Mouse (Mus musculus): ENCODE measurements around the gene Calcoco1. TPM values are rescaled to one million over a fixed set of nuclear protein-coding genes. Genes with fewer than 3 reads are reported as not detected.

Gene Calcoco1
- total RNA-seq (2017) = 21.2 and 23.2 TPM in 2 replicates

DNA sequence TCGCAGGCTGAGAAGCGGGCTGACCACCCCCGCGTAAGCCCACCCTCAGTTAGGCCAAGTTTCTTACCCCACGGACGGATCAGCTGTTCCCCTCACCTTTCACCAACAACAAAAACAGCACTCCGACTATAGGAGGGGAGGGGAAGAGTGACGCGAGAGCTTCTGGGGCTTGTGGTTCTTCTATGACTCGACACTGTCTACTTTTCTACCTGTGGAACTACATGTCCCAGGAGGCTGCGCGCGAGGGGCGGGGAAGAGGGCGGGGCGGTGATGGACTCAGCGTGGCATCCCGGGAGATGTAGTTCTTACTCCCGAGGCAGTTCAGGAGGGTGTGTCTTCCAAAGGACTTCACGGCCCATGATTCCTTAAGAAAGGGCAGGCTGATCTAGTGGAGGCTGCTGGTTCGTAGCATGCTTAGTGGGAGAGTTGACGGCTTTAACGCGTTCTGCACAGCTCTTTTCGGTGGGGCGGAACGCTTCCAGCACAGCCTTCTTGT is at the start of gene Calcoco1:
TSS of gene Calcoco1 (minus strand) at position 199 of the 496 bp plus-strand sequence.
- peak; percentile 99 for ATAC-seq (replicated peaks; ENCODE audit: low read depth, poor library complexity, severe bottlenecking)

DNA sequence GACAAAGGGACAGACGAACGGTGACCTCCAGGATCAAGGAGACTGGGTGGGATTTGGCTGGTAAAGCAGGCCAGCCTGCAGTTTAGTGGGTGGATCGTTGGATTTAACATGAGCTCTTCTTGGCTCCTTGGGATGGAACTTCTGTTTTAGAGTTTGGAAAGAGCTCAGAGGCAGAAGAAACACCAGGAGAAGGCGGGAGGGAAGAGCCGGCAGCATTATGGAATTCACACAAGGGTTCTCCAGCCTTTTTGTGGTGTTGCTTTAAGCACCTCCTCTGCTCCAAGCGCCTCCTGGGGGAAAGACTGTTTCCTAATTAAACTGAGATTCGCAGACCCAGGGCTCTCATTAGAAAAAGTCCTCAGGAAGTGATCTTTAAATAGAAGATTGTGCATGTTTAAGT is 48.9 kb upstream of the Calcoco1 start:
- ATAC-seq (replicated peaks; ENCODE audit: low read depth, poor library complexity, severe bottlenecking) = no peak

DNA sequence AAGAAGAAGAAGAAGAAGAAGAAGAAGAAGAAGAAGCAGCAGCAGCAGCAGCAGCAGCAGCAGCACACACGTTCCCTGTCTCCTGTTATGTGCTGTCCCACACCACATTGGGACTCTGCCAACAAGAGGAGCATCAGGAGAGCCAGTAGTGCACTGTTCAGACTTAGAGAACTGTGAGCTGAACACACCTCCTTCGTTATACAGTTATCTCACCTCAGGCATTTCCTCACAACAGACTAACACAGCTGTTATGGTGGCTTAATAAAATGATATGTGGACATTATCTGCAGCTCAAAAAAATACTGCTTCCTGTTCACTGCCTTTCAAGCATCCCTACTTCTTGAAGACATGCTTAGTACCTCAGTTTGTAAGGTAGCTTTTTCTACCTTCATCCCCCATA is 43.2 kb upstream of the Calcoco1 start:
- ATAC-seq (replicated peaks; ENCODE audit: low read depth, poor library complexity, severe bottlenecking) = no peak

DNA sequence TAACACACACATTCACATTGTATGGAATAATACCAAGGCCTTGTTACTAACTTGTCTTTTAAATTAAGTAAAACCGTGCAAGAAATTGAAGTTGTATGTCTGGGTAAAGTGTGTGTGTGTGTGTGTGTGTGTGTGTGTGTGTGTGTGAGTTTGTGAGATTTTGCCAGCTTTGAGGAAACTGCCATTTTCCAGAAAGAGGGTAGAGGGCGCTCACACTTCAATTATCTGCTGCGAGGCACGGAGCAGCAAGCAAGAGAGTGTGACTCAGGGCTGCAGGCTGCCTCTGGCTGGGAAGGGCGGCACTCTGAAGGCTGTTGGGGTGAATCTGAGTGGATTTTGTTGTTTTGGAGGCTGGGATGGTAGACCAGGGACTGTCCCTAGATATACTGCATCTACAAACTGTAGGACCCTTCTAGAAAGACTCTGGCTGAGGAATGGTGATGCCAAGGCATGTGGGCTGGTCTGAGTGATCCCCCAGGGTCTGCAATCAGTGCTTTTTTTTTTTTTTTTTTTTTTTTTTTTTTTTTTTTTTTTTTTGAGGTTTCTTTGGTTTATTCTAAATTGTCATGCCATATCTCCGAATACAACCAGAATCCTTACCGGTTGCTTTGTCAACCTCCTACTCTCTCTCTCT is 39.9 kb upstream of the Calcoco1 start:
- ATAC-seq (replicated peaks; ENCODE audit: low read depth, poor library complexity, severe bottlenecking) = peak; percentile 96

DNA sequence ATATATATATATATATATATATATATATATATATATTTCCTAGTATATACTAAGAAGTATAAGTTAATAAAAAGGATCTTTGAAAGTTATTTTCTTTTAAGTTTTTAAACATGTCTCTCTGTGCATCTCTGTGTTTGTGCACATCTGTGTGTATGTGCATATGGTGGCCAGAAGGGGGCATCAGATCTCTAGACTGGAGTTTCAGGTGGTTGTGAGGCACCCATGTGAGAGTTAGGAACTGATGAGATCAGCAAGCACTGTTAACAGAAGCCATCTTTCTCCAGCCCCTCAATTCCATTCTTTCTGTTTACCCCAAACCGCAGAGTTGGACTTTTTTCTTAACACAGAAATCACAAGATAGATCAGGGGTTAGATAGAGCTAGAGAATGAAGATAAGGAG is 35.7 kb upstream of the Calcoco1 start:
- ATAC-seq (replicated peaks; ENCODE audit: low read depth, poor library complexity, severe bottlenecking) = no peak

DNA sequence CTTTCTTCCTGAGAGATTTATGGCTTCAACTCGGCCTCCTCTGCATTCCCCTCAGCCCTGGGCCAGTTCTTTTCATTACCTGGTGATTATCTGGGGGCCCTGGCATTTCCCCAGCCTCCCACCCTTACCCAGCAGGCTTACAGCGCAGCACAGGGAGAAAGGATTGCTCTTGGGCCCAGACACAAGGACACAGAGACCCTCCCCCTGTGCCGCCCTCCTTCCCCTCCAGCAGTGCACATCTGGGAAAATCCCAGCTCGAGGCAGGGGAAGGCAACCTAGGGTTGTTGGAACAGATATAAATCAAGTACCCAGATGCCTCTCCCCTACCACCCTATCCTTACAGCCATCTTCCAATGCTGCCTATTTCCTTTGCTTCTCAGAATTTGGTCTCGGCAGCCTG is 33.1 kb upstream of the Calcoco1 start:
- ATAC-seq (replicated peaks; ENCODE audit: low read depth, poor library complexity, severe bottlenecking) = no peak

DNA sequence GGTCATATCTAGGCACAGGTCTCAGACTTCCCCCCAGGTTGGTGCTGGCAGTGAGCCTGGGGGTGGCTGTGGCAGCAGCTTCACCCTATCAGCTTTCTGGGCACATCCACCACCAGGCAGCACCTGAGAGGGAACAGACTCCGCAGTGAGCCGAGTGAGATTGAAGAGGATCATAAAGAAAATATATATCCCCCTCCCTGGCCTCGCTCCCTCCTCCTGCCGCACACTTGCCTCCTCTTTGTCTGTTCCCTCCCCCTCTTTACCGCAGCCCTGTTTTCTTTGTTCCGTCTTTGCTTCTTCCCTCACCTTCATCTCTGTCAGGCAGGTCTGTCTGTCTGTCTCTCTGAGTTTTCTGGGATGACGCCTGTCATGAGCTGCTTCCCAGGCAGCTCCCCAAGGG is 32.4 kb upstream of the Calcoco1 start:
- no peak for ATAC-seq (replicated peaks; ENCODE audit: low read depth, poor library complexity, severe bottlenecking)

DNA sequence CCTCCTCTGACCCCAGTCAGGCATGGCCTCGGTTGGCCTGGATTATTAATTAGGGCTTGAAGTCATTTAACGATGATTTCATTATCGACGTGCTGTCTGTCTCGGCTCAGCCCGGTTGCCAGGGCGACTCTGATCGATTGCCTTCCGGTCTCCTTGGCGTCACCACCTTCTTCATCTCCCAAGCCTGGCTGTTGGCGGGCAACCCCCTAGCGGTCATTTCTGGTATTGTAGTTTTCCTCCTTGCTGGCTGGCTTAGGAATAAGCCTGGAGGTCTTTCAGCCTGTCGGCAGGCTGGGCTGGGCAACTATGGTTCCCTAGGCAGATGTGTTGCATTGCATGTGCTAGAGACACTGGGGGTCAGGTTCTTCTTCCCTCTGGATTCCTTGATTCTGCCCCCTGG is 31.2 kb upstream of the Calcoco1 start:
- peak; percentile 73; the same call in 1 of the 2 replicates for ATAC-seq (replicated peaks; ENCODE audit: low read depth, poor library complexity, severe bottlenecking)

DNA sequence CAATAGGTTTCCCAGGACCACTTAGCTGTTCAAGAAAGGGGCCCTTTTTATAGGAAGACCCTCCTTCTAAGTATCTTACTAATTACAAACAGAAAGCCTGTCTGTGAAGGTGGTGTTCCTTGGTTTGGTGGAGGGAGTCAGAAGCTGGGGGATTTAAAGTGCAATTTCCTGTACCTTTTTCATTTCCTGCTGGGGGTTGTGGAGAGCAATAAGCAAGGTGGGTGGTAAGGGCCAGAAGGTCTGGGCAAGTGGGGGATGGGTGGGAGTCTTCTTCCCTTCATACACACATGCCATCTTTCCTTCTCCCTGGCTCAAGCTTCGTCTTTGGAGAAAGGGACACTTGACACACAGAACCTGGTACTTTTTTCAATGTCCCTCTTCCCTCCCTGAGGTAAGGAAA is 30.2 kb upstream of the Calcoco1 start:
- ATAC-seq (replicated peaks; ENCODE audit: low read depth, poor library complexity, severe bottlenecking) = no peak

DNA sequence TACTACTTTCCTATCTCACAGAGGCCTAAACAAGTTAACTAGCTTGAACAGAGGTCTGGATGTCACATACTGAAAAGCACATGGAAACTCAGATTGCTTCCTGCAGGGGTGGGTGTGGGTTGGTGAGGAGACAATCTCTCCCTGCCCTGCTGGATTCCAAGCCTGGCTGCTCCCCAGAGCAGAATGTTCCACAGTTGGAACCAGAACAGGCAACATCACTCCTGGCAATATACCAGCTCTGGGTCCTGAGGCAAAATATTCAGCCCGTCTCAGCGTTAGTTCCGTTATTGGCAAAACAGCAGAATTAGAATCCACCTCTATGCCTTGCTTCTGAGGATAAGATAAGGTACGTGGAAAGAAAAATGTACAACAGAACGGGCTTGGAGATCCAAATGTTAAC is 28.3 kb upstream of the Calcoco1 start:
- ATAC-seq (replicated peaks; ENCODE audit: low read depth, poor library complexity, severe bottlenecking) = no peak

DNA sequence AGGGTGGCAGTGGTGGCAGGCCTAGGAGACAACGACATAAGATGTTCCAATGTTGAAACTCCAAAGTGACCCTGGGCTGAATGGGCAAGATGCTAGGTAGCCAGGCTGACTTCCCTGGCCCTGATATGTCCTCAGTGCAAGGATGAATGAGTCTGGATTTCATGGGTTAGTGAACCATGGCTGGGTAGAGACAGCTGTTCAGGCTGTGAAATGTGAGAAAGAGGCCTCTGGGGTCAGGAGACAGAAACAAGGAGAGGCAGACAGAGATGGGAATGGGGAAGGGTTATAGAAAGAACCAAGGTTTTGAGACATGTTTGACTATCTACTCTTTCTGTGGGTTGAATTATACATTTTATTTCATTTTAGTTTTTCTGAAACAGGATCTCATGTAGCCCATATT is 27.1 kb upstream of the Calcoco1 start:
- no peak for ATAC-seq (replicated peaks; ENCODE audit: low read depth, poor library complexity, severe bottlenecking)

DNA sequence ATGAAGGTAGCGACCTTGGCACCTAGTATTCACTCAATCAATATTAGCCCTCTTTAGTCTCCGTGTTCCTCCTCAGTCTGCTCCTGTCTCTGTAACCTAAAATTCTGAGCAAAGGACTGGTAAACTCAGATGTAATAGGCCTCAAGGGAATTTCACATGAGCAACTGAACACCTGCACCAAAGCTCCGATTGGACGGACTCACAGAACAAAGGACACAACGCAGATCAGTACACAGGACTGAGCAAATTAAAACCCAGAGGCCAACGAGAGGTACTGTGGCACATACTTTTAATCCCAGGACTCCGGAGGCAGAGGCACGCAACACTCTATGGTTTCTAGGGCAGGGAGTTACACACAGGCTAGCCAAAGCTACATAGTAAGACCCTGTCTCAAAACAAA is 25.9 kb upstream of the Calcoco1 start:
- ATAC-seq (replicated peaks; ENCODE audit: low read depth, poor library complexity, severe bottlenecking) = no peak

DNA sequence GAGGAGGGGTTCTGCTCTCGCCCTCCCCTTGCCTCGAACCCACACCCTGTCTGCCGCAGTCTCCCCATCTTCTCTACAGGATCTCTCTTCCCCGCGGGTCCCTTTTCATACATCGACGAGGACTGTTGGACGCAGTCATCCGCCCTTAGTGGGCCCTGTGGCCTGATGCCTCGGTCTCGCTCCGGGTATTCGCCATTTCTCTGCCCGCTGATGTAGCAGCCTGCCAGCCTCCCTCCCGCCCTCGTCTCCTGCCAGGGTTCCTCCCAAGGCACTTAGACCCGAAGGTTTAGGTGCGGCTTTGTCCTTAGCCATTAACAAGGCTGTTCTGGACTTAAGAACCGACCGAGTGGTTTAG is 25.3 kb upstream of the Calcoco1 start:
- ATAC-seq (replicated peaks; ENCODE audit: low read depth, poor library complexity, severe bottlenecking) = no peak

DNA sequence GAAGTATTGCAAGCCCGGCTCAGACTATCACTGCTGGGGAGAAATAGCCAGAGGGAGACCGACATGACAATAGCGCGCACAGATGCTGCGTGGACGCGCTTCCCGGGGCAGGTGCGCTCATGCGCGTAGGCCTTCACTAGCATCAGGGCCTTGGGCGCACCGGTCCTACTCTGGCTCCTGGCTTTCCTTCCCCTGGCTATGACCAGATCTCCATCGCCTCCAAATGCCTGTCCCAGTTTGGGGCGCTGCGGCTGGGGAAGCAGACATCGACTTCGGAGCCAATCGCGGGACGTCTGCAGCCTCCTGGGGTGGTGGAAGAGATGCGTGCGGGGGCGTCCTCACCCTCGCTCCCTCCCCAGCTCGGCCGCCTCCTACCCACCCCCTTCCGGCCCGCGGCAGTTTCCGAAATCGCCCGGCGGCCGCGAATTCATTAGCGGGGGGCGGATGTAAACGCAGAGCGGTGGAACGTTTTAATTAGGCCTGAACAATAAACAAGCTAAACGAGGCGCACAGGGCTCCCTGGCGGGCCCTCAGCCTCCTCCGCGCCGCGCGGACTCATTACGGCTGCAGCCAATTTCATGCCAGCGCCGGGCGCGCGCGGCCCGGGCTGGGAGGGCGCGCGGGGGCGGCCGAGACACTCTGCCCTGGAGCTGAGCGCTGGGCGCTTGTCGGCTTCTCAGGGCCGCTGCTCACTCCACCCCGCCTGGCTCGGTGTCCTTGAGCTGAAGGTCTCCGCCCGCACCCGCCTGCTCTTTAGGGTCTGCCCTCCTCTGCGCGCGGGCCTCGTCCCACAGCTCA is 24.7 kb upstream of the Calcoco1 start:
- ATAC-seq (replicated peaks; ENCODE audit: low read depth, poor library complexity, severe bottlenecking) = no peak

DNA sequence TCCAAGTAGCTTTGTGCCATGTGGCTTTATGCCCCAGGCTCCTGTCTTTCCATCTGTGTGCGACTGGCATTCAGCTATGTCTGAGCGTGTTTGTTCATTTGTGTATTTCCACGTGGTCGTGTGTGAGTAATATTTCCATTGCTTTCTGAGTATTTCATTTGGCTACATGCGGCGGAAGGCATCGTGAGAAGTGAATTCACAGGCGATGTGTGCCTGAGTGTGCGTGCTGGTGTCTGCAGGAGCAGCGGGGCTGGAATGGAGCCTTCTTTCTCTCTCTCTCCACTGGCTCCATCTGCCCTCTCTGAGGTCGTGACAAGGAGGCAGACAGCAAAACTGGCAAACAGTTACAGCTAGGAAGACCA is 24.1 kb upstream of the Calcoco1 start:
- no peak for ATAC-seq (replicated peaks; ENCODE audit: low read depth, poor library complexity, severe bottlenecking)

DNA sequence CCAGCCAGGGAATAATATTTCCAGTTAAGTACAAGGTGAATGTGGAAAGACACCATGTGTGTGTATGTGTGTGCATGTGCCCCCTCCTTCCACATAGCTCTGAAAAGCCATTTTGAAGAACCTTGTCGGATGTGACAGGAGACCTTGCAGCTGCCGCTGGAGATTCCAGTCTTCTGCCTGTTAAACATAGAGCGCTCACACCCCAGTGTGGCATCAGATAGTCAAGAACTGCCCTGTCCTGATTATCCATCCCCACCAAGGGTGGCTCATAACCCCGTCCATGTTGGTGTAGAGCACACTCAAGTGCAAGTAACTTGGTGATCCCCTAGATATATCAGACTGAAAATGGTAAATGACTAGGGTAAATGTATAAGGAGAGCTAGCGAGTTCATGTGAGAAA is 23.4 kb upstream of the Calcoco1 start:
- no peak for ATAC-seq (replicated peaks; ENCODE audit: low read depth, poor library complexity, severe bottlenecking)

DNA sequence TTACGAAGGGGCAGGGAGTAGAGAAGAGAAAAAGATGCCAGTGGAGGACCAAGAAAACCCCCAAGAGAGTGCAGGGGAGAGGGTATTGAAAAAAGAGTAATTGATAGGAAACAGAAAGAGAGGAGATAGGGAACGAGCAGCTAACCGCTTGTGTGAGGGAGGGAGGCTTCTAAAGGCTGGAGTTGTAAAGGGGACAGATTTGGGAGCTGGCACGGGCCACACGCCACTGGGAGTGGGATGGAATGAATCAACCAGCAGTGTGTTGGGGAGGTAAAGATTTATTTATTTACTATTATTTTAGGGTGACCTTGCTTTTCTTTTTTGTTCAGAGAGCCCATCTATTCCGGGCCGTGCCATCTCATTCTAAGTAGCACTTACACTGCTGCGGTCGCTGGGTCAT is 22.9 kb upstream of the Calcoco1 start:
- ATAC-seq (replicated peaks; ENCODE audit: low read depth, poor library complexity, severe bottlenecking) = no peak

DNA sequence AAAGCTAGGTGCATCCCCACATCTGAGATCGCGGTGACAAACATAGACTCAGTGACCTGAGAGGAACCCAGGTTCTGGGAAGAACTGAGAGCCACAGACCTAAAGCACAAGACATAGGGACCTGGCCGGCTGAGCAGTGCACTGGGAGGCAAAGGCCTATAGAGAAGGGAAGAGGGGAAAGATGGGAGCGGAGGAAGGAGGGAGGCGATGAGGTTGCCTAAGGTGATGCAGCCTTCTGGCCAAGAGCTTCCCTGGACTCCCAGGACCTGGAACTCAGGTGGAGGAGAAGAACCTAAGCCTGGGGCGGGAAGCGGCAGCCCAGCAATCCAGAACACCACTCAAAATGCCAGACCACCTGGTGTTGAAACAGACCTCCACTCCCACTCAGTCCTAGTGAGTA is 22.4 kb upstream of the Calcoco1 start:
- ATAC-seq (replicated peaks; ENCODE audit: low read depth, poor library complexity, severe bottlenecking) = no peak

DNA sequence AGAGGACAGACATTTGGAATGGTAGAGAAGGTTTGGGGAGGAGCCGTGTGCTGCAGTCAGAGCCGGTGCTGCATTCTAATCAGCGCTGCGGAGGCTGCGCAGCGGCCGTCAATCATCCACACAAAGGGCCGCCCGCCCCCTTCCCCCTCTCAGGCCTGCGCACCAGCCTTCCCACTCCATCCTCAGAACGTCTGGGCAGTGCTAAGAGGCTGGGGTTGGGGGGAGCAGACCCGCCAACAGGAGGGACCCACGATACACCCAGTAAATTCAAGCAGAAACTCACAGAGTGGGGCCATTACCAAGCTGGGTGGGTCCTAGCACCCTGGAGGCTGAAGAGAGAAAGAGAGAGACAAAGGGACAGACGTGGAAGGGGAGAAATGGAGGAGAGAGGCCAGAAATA is 22.0 kb upstream of the Calcoco1 start:
- ATAC-seq (replicated peaks; ENCODE audit: low read depth, poor library complexity, severe bottlenecking) = no peak

DNA sequence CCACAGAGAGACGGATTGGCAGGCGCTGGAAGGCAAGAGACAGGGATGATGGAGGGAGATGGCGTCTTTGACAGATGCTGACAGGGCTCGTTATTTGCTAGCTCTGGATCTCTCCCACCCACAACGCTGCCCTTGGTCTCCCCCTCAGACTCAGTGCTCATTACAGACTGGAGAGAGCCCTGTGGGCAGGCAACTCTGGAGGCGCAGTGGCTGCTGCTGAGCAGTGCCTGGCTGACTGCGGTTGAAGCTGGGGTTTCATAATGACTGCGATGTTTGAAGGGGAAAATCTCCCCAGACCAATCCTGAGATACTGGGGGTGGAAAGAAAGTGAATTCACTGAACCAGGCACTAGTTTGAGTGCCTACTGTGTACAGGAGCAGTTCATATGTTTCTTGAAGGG is 21.2 kb upstream of the Calcoco1 start:
- no peak for ATAC-seq (replicated peaks; ENCODE audit: low read depth, poor library complexity, severe bottlenecking)

DNA sequence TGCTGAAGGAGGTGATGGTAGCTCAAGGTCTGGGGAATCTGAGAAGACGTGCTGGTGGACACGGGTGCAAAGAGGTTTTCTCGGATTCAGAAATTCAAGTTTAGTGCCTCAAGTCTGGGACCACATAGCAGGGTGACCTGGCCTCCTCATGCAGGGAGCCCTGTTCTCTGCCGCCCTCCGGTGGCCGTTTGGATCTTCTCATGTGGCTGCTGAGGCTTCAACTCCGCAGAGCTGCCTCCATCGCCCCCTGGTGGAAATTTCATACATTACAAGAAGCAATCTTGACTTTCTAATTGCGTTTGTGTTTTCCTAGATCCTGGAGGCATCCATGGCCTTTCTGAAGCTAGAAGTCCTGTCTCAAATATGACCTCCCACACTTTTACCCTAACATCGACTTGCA is 20.6 kb upstream of the Calcoco1 start:
- peak; percentile 86 for ATAC-seq (replicated peaks; ENCODE audit: low read depth, poor library complexity, severe bottlenecking)
